Mouse (Mus musculus) forebrain, embryonic 12.5 days (tissue): Measurements from ENCODE around the gene Rcan1. TPM values are rescaled to one million over a fixed set of nuclear protein-coding genes. Genes with fewer than 3 reads are reported as not detected.
A peak's percentile ranks its signal among the peaks of the same experiment; 100 is the strongest.
"Not testable (repeated sequence)": the region's sequence is repeated elsewhere in the genome, so short reads cannot be mapped to it uniquely, and the experiment has no call there.

Source experiments
- ATAC-seq: fragments of 200-750 bp; cut with Nextera tagmentation; 2 replicates; pipeline ENCODE4 v1.8.0; 2017; ENCODE audit warnings: moderate TSS enrichment; ENCODE audit not compliant: low FRiP score
- H3K27ac ChIP-seq: fragments of 300-500 bp; sonication (generic); 2 replicates; pipeline ENCODE4 v1.5.1; 2016; ENCODE audit warnings: mild to moderate bottlenecking
- H3K27me3 ChIP-seq: fragments of 300-500 bp; sonication (generic); 2 replicates; pipeline ENCODE4 v1.6.1; 2016; ENCODE audit warnings: mild to moderate bottlenecking
- H3K36me3 ChIP-seq: fragments of 300-500 bp; sonication (generic); replicated peaks from 2 replicates; pipeline ENCODE4 v1.6.1; 2016; ENCODE audit warnings: mild to moderate bottlenecking
- H3K4me1 ChIP-seq: fragments of 300-500 bp; sonication (generic); 2 replicates; pipeline ENCODE4 v1.6.1; 2016
- H3K4me2 ChIP-seq: fragments of 300-500 bp; sonication (generic); 2 replicates; pipeline ENCODE4 v1.6.1; 2016; ENCODE audit warnings: mild to moderate bottlenecking, moderate library complexity
- H3K4me3 ChIP-seq: fragments of 300-500 bp; sonication (generic); replicated peaks from 2 replicates; pipeline ENCODE4 v1.5.1; 2016; ENCODE audit warnings: mild to moderate bottlenecking
- H3K9ac ChIP-seq: fragments of 300-500 bp; sonication (generic); 2 replicates; pipeline ENCODE4 v1.6.1; 2016; ENCODE audit warnings: mild to moderate bottlenecking
- H3K9me3 ChIP-seq: fragments of 300-500 bp; sonication (generic); 2 replicates; pipeline ENCODE4 v1.6.1; 2016
- WGBS: fragments of 180-500 bp; shearing (Covaris S2); methylation state at CpG from one replicate; pipeline ENCODE4 v1.1.7; 2016; 5-methylcytosine and 5-hydroxymethylcytosine counted together
- polyA plus RNA-seq: library from polyadenylated mRNA; unstranded; fragments of >200 nt; fragmentation: Nextera tagmentation; extraction: Ambion mirVana; gene quantifications from 2 replicates; pipeline ENCODE4 v1.2.1, GENCODE M21; 2016

The Rcan1 gene
- polyA plus RNA-seq: 40.9 and 43.1 TPM in 2 replicates

DNA sequence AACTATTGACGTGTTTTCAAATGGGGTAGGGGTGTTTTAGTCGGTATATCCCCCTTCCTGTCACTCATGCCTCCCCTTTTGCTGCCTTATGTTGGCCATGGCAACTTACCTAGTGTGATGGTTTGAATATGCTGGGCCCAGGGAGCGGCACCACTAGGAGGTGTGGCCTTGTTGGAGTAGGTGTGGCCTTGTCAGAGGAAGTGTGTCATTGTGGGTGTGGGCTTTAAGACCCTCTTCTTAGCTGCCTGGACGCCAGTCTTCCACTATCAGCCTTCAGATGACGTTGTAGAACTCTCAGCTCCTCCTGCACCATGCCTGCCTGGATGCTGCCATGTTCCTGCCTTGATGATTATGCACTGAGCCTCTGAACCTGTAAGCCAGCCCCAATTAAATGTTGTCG lies at the start of gene Rcan1:
Gene Rcan1, minus strand, starts transcription at position 162 of the 400 bp plus-strand sequence.
- Histone ChIP-seq H3K9me3 (no peaks in the 10 kb centered on the region), H3K27me3 (peaks cover 3% of the 10 kb centered on the region; the same call in 1 of the 2 replicates), H3K9ac (no peak within 1 kb of the TSS), H3K4me1 (no peaks in the 10 kb centered on the region; the same call in 1 of the 2 replicates), H3K4me2 (no peak within 1 kb of the TSS), H3K4me3 (no peak within 1 kb of the TSS), H3K27ac (no peak within 1 kb of the TSS), H3K36me3 (no peaks in the 10 kb centered on the region)
- 63% methylated on average over 6 of the region's 6 CpGs for WGBS
- no peak for ATAC-seq

DNA sequence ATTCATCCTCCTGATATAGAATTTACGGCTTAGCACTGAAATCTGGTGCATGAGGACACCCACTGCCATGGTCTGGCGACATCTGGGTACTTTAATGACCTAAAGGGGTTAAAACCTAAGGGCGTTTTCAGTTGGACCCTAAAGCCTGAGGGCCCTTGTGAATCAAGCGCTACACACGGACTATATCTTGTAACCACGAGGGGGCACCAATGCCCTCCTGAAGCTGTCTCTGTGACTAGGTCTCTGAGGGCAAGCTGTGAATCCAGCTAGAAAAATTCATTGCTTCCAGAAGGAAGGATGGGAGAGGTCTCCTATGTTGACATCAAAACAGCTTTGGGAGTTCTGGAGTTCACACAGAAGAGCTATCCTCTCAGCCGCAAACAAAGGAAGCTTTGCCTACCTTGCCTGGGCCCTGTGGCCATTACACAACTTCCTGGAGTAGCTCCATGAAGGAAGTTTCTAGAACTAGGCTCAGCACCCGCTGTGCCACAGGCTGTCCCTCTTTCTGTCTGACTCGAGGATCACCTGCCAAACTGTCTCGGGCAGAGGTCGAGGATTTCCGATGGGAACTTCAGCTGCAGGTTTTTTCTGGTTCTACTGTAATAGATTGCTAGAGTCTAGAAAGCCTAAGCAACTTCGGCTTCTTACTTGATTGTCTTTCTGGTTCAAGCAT lies 49.3 kb upstream of the Rcan1 start:
- no peaks in the 10 kb centered on the region for H3K36me3 ChIP-seq
- H3K4me1 ChIP-seq: no peaks in the 10 kb centered on the region; the same call in 1 of the 2 replicates
- H3K4me3 ChIP-seq: no peak overlapping the region
- WGBS: 55% methylated on average over 13 of the region's 13 CpGs
- no peaks in the 10 kb centered on the region for H3K9me3 ChIP-seq
- no peak overlapping the region for H3K4me2 ChIP-seq
- H3K9ac ChIP-seq: no peak overlapping the region
- ATAC-seq: no peak
- H3K27ac ChIP-seq: no peak overlapping the region
- H3K27me3 ChIP-seq: 0 out of 2 replicates have a peak, but pooled peaks cover 11% of the 10 kb centered on the region

DNA sequence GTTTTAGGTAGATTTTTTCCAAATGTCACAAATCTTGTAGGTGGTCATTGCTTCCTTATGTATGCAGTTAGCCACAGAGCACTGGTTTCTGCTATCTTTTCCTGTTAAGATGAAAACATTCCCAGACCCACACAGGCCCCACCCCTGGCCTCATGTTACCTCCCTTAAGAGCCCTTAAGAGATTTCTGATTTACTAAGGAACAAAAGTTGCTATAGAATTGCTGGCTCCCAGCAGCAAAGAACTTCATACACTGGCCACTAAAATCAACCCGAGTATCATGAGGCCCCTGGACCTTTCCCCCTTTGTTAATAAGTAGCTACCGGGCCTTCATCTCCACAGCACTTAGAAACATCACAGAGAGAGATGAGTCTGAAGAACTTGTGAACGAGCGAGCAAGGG lies 48.1 kb upstream of the Rcan1 start:
- H3K27ac ChIP-seq: no peak overlapping the region
- H3K9me3 ChIP-seq: no peaks in the 10 kb centered on the region
- H3K4me3 ChIP-seq: no peak overlapping the region
- no peak for ATAC-seq
- 43% methylated on average over 4 of the region's 4 CpGs for WGBS
- H3K36me3 ChIP-seq: no peaks in the 10 kb centered on the region
- no peak overlapping the region for H3K9ac ChIP-seq
- H3K4me2 ChIP-seq: no peak overlapping the region
- H3K27me3 ChIP-seq: 0 out of 2 replicates have a peak, but pooled peaks cover 11% of the 10 kb centered on the region
- H3K4me1 ChIP-seq: no peaks in the 10 kb centered on the region

DNA sequence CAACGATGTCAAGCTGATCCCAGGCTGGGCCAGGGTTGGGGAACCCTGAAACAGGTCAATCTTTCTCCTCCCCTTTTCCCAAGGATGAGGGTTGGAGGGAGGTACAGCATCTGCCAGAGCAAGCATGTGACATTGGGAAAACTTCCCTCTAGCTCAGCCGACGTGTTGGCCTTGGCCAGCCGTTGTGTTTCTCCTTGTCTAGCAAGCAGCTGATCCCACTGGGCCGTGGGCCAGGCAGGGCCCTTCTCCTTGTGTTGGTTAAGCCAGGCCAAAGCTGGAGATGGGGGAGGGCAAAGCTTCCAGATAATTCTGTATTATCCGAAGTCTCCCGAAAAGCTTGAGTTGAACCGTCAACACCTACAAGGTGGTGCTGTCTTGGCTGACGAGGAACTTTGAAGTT lies 45.5 kb upstream of the Rcan1 start:
- ATAC-seq: no peak
- Histone ChIP-seq H3K9me3 (no peaks in the 10 kb centered on the region), H3K4me1 (peaks cover 10% of the 10 kb centered on the region; the same call in 1 of the 2 replicates), H3K27ac (no peak overlapping the region), H3K36me3 (no peaks in the 10 kb centered on the region), H3K4me2 (no peak overlapping the region), H3K9ac (no peak overlapping the region), H3K27me3 (0 out of 2 replicates have a peak, but pooled peaks cover 8% of the 10 kb centered on the region), H3K4me3 (no peak overlapping the region)
- WGBS: 91% methylated on average over 9 of the region's 9 CpGs

DNA sequence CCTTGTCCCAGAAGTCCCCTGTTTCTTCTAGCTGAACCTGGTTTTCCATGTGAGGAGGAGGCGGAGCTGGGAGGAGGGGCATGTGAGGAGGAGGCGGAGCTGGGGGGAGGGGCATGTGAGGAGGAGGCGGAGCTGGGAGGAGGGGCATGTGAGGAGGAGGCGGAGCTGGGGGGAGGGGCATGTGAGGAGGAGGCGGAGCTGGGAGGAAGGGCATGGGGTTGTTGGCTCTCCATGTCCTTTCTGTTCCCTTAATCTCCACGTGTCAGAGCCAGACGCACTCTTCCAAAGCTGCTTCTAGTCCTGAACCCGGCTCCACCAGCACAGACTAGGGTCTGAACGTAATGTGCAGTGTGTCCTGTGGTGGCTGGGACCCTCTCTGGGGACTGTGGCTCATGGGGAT lies 44.2 kb upstream of the Rcan1 start:
- H3K9ac ChIP-seq, H3K27ac ChIP-seq, ATAC-seq, H3K27me3 ChIP-seq, H3K4me3 ChIP-seq, H3K4me2 ChIP-seq, H3K9me3 ChIP-seq, H3K36me3 ChIP-seq: not testable (repeated sequence)
- peaks cover 13% of the 10 kb centered on the region; the same call in 1 of the 2 replicates for H3K4me1 ChIP-seq
- 82% methylated on average over 9 of the region's 9 CpGs for WGBS

DNA sequence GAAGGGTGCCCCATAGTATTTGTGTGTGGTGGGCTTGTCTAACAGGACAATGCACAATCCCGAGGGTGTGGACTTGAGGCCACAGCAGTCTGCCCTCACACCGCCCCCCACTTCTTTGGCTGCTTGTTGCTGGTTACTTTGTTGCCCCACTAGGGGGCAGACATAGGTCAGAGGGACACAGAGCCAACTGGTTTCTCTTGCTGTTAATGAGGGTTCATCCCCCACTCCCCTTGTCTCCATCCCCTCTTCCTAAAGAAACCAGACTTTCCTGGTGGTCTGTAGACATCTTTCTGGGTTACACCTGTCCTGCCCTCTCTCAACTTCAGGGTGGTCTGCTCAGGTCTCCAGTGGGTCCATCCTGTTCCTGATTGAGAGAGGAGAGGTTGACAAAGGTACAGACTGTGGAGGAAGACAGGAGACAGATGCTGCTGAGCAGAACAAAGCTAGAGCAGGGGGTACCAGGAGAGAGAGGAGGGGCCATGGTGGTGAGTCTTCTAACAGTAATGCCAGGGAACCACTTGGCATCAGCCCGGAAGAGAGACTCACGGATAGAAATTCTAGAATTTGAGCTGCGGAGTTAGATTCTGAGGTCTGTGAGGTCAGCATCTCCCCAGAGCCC lies 41.2 kb upstream of the Rcan1 start:
- Histone ChIP-seq H3K4me2 (no peak overlapping the region), H3K27me3 (peaks cover 4% of the 10 kb centered on the region; the same call in 1 of the 2 replicates), H3K4me1 (peaks cover 13% of the 10 kb centered on the region; the same call in 1 of the 2 replicates), H3K4me3 (no peak overlapping the region), H3K9ac (no peak overlapping the region), H3K9me3 (no peaks in the 10 kb centered on the region), H3K36me3 (no peaks in the 10 kb centered on the region), H3K27ac (0 out of 2 replicates have a peak overlapping the region, but pooled peaks have one; percentile 25)
- WGBS: 52% methylated on average over 5 of the region's 5 CpGs
- ATAC-seq: peak; percentile 30; the same call in 1 of the 2 replicates

DNA sequence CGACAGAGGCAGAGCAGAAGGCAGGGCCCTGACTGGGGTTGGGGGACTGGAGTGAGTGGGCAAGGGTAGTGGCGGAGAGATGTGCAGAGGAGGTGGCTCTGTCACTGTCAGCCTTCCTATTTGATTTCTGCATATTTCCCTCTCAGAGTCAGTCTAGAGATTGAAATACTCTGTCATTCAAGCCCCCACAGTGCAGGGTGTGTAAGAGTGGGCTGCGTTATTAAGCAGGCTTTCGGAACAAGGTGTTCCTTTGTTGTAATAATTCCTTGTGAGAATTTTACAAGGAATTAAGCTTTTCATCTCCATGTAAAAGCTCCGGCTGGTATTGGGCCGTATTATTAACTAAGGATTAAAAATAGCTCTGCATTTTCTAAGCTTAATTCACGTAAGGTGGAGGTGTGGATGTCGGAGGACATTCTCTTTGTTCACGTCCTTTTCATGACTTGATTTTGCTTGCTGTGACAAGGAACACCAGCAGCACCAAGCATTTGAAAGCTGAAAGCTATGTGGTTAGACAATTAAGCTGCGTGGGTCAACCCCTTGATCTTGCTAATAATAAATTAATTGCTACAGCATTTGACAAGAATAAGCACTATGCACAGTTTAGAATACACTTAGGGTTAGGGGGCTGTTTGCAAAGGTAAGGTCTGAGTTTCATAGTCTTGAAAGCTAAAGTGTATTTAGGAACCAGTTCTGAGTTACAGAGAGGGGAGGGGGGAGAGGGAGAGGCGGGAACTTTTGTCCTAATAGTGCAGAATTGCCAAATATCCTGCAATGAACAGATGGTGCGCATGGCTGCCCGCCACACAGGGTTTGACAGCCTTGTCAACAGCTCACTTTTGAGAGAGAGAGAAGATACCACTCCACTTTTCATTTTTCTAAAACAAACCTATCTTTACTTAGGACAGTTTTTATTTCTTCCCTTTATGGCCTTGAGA lies 40.4 kb upstream of the Rcan1 start:
- 31% methylated on average over 13 of the region's 13 CpGs for WGBS
- Histone ChIP-seq H3K27ac (peak overlapping the region; percentile 50; the same call in 1 of the 2 replicates), H3K4me1 (peaks cover 13% of the 10 kb centered on the region; the same call in 1 of the 2 replicates), H3K4me2 (no peak overlapping the region), H3K36me3 (no peaks in the 10 kb centered on the region), H3K9ac (no peak overlapping the region), H3K9me3 (no peaks in the 10 kb centered on the region), H3K4me3 (no peak overlapping the region), H3K27me3 (peaks cover 4% of the 10 kb centered on the region; the same call in 1 of the 2 replicates)
- ATAC-seq: 0 out of 2 replicates have a peak, but pooled peaks have one; percentile 39

DNA sequence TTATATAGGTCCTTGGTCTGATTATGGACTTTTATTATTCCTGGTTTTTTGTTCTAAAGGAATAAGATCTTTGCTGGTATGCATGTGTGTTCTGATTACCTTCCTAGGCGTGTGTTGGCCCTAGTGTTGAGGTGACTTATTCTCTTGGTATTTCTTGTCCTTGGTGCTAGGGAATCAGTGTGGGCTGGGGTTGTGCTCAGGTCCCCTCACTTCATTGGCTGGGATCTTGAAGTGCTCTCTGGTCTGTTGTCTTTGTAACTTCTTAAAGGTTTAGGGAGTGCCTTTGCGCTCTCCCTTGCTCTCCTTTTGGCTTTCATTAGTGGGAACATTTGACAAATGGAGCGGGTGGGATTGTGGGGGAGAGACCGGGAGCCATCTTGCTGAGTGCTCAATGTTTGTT lies 36.9 kb upstream of the Rcan1 start:
- Histone ChIP-seq H3K36me3 (no peaks in the 10 kb centered on the region), H3K4me2 (no peak overlapping the region), H3K9me3 (no peaks in the 10 kb centered on the region), H3K27ac (no peak overlapping the region), H3K4me1 (peaks cover 13% of the 10 kb centered on the region; the same call in 1 of the 2 replicates), H3K4me3 (no peak overlapping the region), H3K27me3 (peaks cover 3% of the 10 kb centered on the region; the same call in 1 of the 2 replicates), H3K9ac (no peak overlapping the region)
- WGBS: 92% methylated on average over 4 of the region's 4 CpGs
- ATAC-seq: no peak

DNA sequence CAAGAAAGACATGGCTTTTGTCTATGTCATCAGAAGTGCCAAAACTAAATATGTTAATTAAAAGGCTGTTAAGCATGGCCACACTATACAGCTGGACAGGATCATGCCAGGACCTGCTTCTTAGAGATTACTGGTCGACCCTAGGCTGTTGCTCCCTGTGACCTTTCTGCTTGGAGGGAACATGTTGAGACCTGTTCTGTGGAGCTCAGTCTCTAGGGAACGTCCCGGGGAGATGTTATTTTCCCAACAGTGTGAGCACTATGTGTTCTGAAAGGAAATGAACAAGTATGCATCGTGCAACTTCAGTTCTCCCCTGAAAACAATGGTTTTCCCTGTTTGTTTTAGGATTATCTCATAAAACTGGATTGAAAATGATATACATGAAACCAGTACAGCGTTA lies 32.4 kb upstream of the Rcan1 start:
- Histone ChIP-seq H3K9me3 (no peaks in the 10 kb centered on the region), H3K4me1 (peaks cover 12% of the 10 kb centered on the region), H3K27ac (no peak overlapping the region), H3K4me2 (no peak overlapping the region), H3K4me3 (no peak overlapping the region), H3K36me3 (no peaks in the 10 kb centered on the region), H3K27me3 (peaks cover 35% of the 10 kb centered on the region), H3K9ac (no peak overlapping the region)
- ATAC-seq: no peak
- WGBS: 85% methylated on average over 5 of the region's 5 CpGs

DNA sequence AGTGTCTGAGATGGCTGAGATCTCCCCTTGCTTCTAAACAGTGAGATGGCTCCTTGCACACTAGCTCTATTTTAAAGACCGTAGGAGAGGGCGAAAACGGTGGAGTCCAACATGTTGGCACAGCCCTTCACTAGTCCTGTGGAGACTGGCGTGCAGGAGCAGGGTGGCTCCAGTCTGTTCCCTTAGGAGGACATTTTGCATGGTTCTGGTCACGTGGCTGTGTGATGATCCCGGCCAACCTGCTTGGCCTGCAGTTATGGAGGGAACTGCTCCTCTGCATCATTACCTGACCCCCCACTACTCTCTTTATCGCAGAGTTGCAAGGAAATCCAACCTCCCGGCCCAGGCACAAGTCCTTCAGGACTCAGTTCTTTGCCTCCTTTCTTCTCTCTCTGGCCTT lies 29.9 kb upstream of the Rcan1 start:
- Histone ChIP-seq H3K9me3 (no peaks in the 10 kb centered on the region), H3K4me1 (peaks cover 15% of the 10 kb centered on the region), H3K27ac (no peak overlapping the region), H3K27me3 (peaks cover 59% of the 10 kb centered on the region), H3K9ac (no peak overlapping the region), H3K4me3 (no peak overlapping the region), H3K4me2 (no peak overlapping the region), H3K36me3 (no peaks in the 10 kb centered on the region)
- ATAC-seq: no peak
- WGBS: 84% methylated on average over 8 of the region's 8 CpGs

DNA sequence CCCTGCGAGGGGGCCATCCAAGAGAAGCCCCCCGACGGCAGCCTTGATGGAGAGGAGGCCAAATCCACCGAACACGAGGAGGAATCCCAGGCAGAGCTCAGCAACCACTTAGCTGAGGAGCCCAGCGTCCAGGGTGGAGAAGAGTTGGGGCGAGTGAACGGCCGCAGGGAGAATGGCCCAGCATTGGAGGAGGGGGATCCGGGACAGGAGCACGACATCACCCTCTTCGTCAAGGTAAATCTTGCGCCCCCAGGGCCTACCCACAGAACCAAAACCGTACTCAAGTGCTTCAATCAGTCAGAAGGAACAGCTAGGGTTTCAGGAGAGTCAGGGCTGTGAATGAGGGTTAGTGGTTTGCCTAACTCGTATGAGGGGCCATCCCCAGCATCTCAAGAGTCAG lies 28.7 kb upstream of the Rcan1 start:
- ATAC-seq: no peak
- no peak overlapping the region for H3K27ac ChIP-seq
- WGBS: 20% methylated on average over 15 of the region's 15 CpGs

DNA sequence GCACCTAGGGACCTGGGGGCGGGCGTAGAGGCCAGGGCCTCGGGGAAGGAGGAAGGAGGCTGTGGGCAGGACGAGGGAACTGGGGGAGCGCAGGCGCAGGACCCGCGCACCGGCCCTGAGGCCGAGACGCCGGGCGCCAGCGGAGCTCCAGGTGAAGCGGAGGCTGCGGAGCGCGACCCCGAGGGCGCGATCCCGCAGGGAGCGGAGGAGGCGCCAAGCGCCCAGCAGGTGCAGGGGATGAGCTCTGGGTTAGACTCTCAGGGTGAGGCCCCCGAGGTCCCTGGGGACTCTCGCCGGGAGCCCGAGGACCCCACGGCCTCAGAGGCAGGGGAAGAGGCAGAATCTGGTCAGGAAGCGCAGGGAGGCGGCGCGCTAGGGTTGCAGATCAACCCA lies 27.9 kb upstream of the Rcan1 start:
- WGBS: under 1% methylated on average over 34 of the region's 34 CpGs
- Histone ChIP-seq H3K9ac (peak overlapping the region; percentile 55), H3K4me2 (peak overlapping the region; percentile 83), H3K27me3 (peaks cover 57% of the 10 kb centered on the region), H3K4me1 (peaks cover 15% of the 10 kb centered on the region), H3K36me3 (no peaks in the 10 kb centered on the region), H3K4me3 (peak overlapping the region; percentile 51), H3K9me3 (no peaks in the 10 kb centered on the region), H3K27ac (no peak overlapping the region)
- no peak for ATAC-seq

More for the DNA sequence above, 28.7 kb upstream of the Rcan1 start:
- Histone ChIP-seq H3K36me3 (no peaks in the 10 kb centered on the region), H3K9ac (0 out of 2 replicates have a peak overlapping the region, but pooled peaks have one; percentile 55), H3K9me3 (no peaks in the 10 kb centered on the region), H3K27me3 (peaks cover 57% of the 10 kb centered on the region), H3K4me1 (peaks cover 15% of the 10 kb centered on the region), H3K4me2 (peak overlapping the region; percentile 83), H3K4me3 (peak overlapping the region; percentile 51)
